Mouse (Mus musculus) myocyte (in vitro differentiated cells): Measurements from ENCODE around the gene Pofut1. TPM values are rescaled to one million over a fixed set of nuclear protein-coding genes. Genes with fewer than 3 reads are reported as not detected.

Experiments used
- H3K27me3 ChIP-seq: one replicate; pipeline ENCODE4 v1.6.1; 2011; ENCODE audit not compliant: control insufficient read depth, insufficient read depth, insufficient read length
- H3K36me3 ChIP-seq: one replicate; pipeline ENCODE4 v1.6.1; 2011; ENCODE audit not compliant: control insufficient read depth, insufficient read depth
- H3K4me2 ChIP-seq: one replicate; pipeline ENCODE4 v1.6.1; 2011; ENCODE audit warnings: low read depth, control low read depth
- H3K4me3 ChIP-seq: one replicate; pipeline ENCODE4 v1.5.1; 2011; ENCODE audit warnings: mild to moderate bottlenecking, control low read depth, moderate library complexity
- H3K79me2 ChIP-seq: one replicate; pipeline ENCODE4 v1.6.1; 2011; ENCODE audit not compliant: control insufficient read depth, insufficient read depth
- H3ac ChIP-seq: one replicate; pipeline ENCODE4 v1.6.1; 2011; ENCODE audit not compliant: control insufficient read depth, insufficient read length
- CEBPB ChIP-seq: IDR thresholded peaks from 2 replicates; pipeline ENCODE4 v1.6.1; 2011; ENCODE audit warnings: mild to moderate bottlenecking, moderate library complexity; ENCODE audit not compliant: poor library complexity, insufficient read depth, severe bottlenecking
- E2F4 ChIP-seq: IDR thresholded peaks from one replicate; pipeline ENCODE4 v1.6.1; 2011; ENCODE audit warnings: mild to moderate bottlenecking, control low read depth, moderate library complexity; ENCODE audit not compliant: insufficient read depth
- MAX ChIP-seq: IDR thresholded peaks from one replicate; pipeline ENCODE4 v1.6.1; 2011; ENCODE audit warnings: low read depth, mild to moderate bottlenecking, control low read depth
- MYOD1 ChIP-seq, 3 experiments: IDR thresholded peaks; one replicate each; pipeline ENCODE4 v1.6.1; 2011; ENCODE audit warnings: control low read depth in 2 of 3, low read depth in 2 of 3, mild to moderate bottlenecking in 2 of 3, moderate library complexity in 1 of 3; ENCODE audit not compliant: insufficient read length in 2 of 3, control insufficient read depth in 1 of 3
- MYOG ChIP-seq, 3 experiments: IDR thresholded peaks; one replicate each; pipeline ENCODE4 v1.6.1; 2011; ENCODE audit warnings: control low read depth in 2 of 3, low read depth in 2 of 3, mild to moderate bottlenecking in 2 of 3; ENCODE audit not compliant: insufficient read length in 2 of 3, control insufficient read depth in 1 of 3, insufficient read depth in 1 of 3
- POLR2A ChIP-seq: IDR thresholded peaks from one replicate; pipeline ENCODE4 v1.6.1; 2011; ENCODE audit warnings: low read depth, mild to moderate bottlenecking, control low read depth, moderate library complexity; ENCODE audit not compliant: insufficient read length
- POLR2AphosphoS2 ChIP-seq: IDR thresholded peaks from one replicate; pipeline ENCODE4 v1.6.1; 2011; ENCODE audit warnings: low read depth, control low read depth; ENCODE audit not compliant: insufficient read length
- REST ChIP-seq: IDR thresholded peaks from one replicate; pipeline ENCODE4 v1.6.1; 2011; ENCODE audit warnings: mild to moderate bottlenecking, control low read depth, moderate library complexity; ENCODE audit not compliant: insufficient read depth, insufficient read length
- SRF ChIP-seq: IDR thresholded peaks from one replicate; pipeline ENCODE4 v1.6.1; 2011; ENCODE audit warnings: low read depth; ENCODE audit not compliant: control insufficient read depth, insufficient read length
- TCF12 ChIP-seq: IDR thresholded peaks from one replicate; pipeline ENCODE4 v1.6.1; 2011; ENCODE audit warnings: mild to moderate bottlenecking, control low read depth; ENCODE audit not compliant: poor library complexity, insufficient read depth, severe bottlenecking
- TCF3 ChIP-seq: IDR thresholded peaks from one replicate; pipeline ENCODE4 v1.6.1; 2011; ENCODE audit warnings: low read depth, control low read depth; ENCODE audit not compliant: insufficient read length
- USF1 ChIP-seq: IDR thresholded peaks from one replicate; pipeline ENCODE4 v1.6.1; 2011; ENCODE audit warnings: low read depth, mild to moderate bottlenecking, control low read depth, moderate library complexity
- polyA plus RNA-seq: library from polyadenylated mRNA; unstranded; fragments of >200 nt; fragmentation: generic; extraction: Trizol; gene quantifications from one replicate; pipeline ENCODE4 v1.2.1, GENCODE M21; 2012; ENCODE audit warnings: missing spikeins

Gene Pofut1
- polyA plus RNA-seq, 1 experiment: 12.2 TPM

- peak overlapping the region; percentile 76 for H3ac ChIP-seq
- H3K4me2 ChIP-seq: peak overlapping the region; percentile 96
- H3K4me3 ChIP-seq: peak overlapping the region; percentile 97
- peaks cover 18% of the 10 kb centered on the region for H3K36me3 ChIP-seq
- H3K27me3 ChIP-seq: no peaks in the 10 kb centered on the region
- peaks cover 56% of the 10 kb centered on the region for H3K79me2 ChIP-seq
- TF ChIP-seq POLR2AphosphoS2 (no peak), CEBPB (peak; percentile 16; the same call in 1 of the 2 replicates), TCF3 (no peak), MYOG (IDR thresholded peaks at IDR 0.05; ENCODE audit: control insufficient read depth in 1 of 3, insufficient read depth in 1 of 3, insufficient read length in 2 of 3, low read depth in 2 of 3) (no peak), POLR2A (no peak), REST (no peak), MYOD1 (IDR thresholded peaks at IDR 0.05; ENCODE audit: control insufficient read depth in 1 of 3, insufficient read length in 2 of 3, low read depth in 2 of 3) (no peak), TCF12 (no peak)
Observed at GRCm38 (mm10) chr2:153239860-153240480, 1.4 kb upstream of the Pofut1 start.

- Histone ChIP-seq H3K4me3 (peak overlapping the region; percentile 97), H3ac (peak overlapping the region; percentile 76), H3K79me2 (peaks cover 53% of the 10 kb centered on the region), H3K4me2 (peak overlapping the region; percentile 96), H3K36me3 (peaks cover 10% of the 10 kb centered on the region), H3K27me3 (no peaks in the 10 kb centered on the region)
- no peak for TF ChIP-seq SRF
- no peak for TF ChIP-seq TCF3
- TF ChIP-seq REST: no peak
- peak in 2 of 3 experiments; percentile 33 to 71 for TF ChIP-seq MYOD1 (IDR thresholded peaks at IDR 0.05; ENCODE audit: control insufficient read depth in 1 of 3, insufficient read length in 2 of 3, low read depth in 2 of 3)
- no peak for TF ChIP-seq E2F4
- no peak for TF ChIP-seq MAX
- TF ChIP-seq TCF12: no peak
- TF ChIP-seq POLR2AphosphoS2: no peak
- TF ChIP-seq USF1: no peak
- peak in 1 of 3 experiments; percentile 55 for TF ChIP-seq MYOG (IDR thresholded peaks at IDR 0.05; ENCODE audit: control insufficient read depth in 1 of 3, insufficient read depth in 1 of 3, insufficient read length in 2 of 3, low read depth in 2 of 3)
- TF ChIP-seq POLR2A: no peak
- TF ChIP-seq CEBPB: no peak
Observed at GRCm38 (mm10) chr2:153240701-153241235, 565 bp upstream of the Pofut1 start.

GRCm38 (mm10) chr2:153242156-153242555 lies 823 bp downstream of the Pofut1 start:
- TF ChIP-seq E2F4: no peak
- TF ChIP-seq TCF3: no peak
- no peak for TF ChIP-seq CEBPB
- TF ChIP-seq POLR2A: no peak
- no peak for TF ChIP-seq USF1
- TF ChIP-seq POLR2AphosphoS2: no peak
- TF ChIP-seq REST: no peak
- no peak for TF ChIP-seq MAX
- TF ChIP-seq SRF: no peak
- TF ChIP-seq MYOG (IDR thresholded peaks at IDR 0.05; ENCODE audit: control insufficient read depth in 1 of 3, insufficient read depth in 1 of 3, insufficient read length in 2 of 3, low read depth in 2 of 3): no peak
- Histone ChIP-seq H3K4me3 (peak overlapping the region; percentile 97), H3K27me3 (no peaks in the 10 kb centered on the region), H3K36me3 (peaks cover 4% of the 10 kb centered on the region), H3ac (peak overlapping the region; percentile 76), H3K4me2 (peak overlapping the region; percentile 86), H3K79me2 (peaks cover 39% of the 10 kb centered on the region)

GRCm38 (mm10) chr2:153249751-153250150 lies 8.4 kb downstream of the Pofut1 start:
- no peak overlapping the region for H3K4me2 ChIP-seq
- H3K27me3 ChIP-seq: no peaks in the 10 kb centered on the region
- H3K4me3 ChIP-seq: no peak overlapping the region
- TF ChIP-seq E2F4 (no peak), POLR2AphosphoS2 (no peak), MAX (no peak)
- peaks cover 16% of the 10 kb centered on the region for H3K36me3 ChIP-seq
- no peak overlapping the region for H3ac ChIP-seq
- no peaks in the 10 kb centered on the region for H3K79me2 ChIP-seq

GRCm38 (mm10) chr2:153256604-153257003 lies 15.3 kb downstream of the Pofut1 start:
- no peaks in the 10 kb centered on the region for H3K79me2 ChIP-seq
- no peaks in the 10 kb centered on the region for H3K36me3 ChIP-seq
- no peaks in the 10 kb centered on the region for H3K27me3 ChIP-seq
- H3K4me2 ChIP-seq: no peak overlapping the region
- TF ChIP-seq MYOG (IDR thresholded peaks at IDR 0.05; ENCODE audit: control insufficient read depth in 1 of 3, insufficient read depth in 1 of 3, insufficient read length in 2 of 3, low read depth in 2 of 3) (no peak), MYOD1 (IDR thresholded peaks at IDR 0.05; ENCODE audit: control insufficient read depth in 1 of 3, insufficient read length in 2 of 3, low read depth in 2 of 3) (peak in 2 of 3 experiments; percentile 40 to 80)
- H3ac ChIP-seq: no peak overlapping the region
- H3K4me3 ChIP-seq: no peak overlapping the region
